Mouse (Mus musculus): ENCODE measurements at regions not wholly inside any gene's neighbourhood (a gene's known extent, or its start where the extent isn't known, plus 50 kb on each side); places are given as distances from the start of the nearest gene placed in this dataset.

DNA sequence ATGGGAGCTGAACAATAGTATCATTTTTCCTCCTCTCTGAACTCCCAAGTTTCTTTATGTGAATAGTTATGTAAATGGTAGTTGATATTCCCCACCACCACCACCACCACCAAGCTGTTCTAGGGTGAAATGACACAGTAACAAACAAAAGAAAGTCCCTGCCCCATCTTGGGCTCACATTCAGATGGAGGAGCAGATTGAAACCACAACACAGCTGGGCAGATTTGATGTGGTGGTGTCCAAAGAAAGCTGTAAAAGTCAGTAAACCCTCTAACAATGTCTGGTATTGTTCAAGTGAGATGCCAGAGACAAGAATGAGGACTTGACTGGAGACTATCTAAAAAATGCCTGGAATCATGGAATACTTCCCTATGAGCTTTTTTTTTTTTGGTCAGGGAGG, 67.8 kb upstream of the Lifr start:
- TF ChIP-seq EP300 (IDR thresholded peaks at IDR 0.05; ENCODE audit: insufficient read depth, low read depth, low read length): no peak
- no peak for TF ChIP-seq POLR2A (IDR thresholded peaks at IDR 0.05; ENCODE audit: insufficient read depth, low read depth, low read length)
- TF ChIP-seq CTCF (IDR thresholded peaks at IDR 0.05): no peak

All from heart, adult 2 months (tissue).